Mouse (Mus musculus) kidney, postnatal 4 days (tissue): ENCODE data around the gene Clic1.
A peak's percentile ranks its signal among the peaks of the same experiment; 100 is the strongest.

Source experiments
- DNase-seq, 2 experiments: peaks; one replicate each; pipeline ENCODE4 v3.0.0; 2021; ENCODE audit warnings: mixed read lengths in 2 of 2

Clic1 gene

DNA sequence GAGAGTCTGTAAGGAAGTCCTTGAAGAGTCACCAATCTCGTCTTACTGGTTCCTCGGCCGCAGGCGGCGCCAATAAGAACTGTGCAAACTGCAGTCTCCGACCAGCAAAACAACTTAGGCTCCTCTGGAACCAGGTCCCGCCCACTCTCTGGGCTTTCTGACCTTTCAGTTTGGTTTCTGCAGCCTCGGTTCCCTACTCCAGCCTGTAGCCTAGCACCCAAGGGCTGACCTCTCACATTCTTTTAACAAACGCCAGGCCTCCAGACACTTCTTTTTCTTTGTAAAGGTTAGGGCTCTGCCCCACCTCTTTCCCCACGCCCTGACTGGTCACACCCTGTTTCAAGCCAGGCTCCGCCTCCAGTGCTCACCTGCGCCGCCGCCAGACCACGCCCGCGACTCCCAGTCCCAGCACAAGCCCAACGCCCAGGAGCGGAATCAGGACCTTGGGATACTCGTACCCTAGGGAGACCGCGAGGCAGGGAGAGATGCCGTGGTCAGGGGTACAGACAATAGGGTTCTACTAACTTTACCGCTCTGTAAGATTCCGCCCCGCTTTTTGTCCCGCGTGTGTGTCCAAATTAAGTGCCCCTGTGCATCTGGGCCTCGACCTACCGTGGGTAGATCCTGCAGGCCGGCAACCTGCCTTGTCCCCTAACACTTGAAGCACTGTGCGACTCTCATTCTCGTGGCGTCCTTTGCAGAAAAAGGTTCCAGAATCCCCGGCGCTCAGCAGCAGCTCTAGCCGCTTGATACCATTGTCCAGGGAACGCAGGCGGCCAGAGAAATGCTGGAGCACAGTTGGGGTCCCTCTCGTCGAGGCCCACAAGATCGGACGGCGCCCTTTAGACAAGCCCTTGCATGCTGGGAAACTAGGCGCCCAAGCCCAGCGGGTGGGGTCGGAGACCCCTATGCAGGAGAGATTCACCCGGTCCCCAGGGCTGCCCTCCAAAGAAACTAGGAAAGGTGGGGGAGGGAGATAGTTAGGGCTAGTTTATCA is 15.5 kb downstream of the Clic1 start, which contains the start of gene Ly6g6c:
Ly6g6c (plus strand) TSS at position 438 of the 997 bp plus-strand sequence.
- peak; percentile 77 to 87 for DNase-seq

DNA sequence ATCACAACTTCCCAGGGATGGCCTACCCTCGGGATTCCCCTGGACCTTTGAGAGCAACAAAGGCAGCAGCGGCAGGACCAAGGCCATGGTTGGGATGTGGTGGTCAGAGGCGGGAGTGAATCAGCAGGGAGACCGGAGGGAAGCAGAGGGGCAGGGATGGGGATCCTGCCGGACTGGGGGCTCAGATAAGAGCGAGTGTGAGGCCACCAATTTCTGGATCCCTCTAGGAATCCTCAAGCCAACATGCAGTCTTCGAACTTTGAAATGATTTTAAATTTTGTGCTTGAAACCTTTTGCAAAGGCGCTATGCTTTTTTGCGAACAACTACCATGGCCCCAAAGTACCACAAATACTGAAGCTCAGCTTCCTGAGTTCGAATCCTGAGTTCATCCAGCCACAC is 16.3 kb downstream of the Clic1 start, which contains the start of gene Mpig6b:
Mpig6b (minus strand) TSS at position 101 of the 400 bp plus-strand sequence.
- DNase-seq = no peak

DNA sequence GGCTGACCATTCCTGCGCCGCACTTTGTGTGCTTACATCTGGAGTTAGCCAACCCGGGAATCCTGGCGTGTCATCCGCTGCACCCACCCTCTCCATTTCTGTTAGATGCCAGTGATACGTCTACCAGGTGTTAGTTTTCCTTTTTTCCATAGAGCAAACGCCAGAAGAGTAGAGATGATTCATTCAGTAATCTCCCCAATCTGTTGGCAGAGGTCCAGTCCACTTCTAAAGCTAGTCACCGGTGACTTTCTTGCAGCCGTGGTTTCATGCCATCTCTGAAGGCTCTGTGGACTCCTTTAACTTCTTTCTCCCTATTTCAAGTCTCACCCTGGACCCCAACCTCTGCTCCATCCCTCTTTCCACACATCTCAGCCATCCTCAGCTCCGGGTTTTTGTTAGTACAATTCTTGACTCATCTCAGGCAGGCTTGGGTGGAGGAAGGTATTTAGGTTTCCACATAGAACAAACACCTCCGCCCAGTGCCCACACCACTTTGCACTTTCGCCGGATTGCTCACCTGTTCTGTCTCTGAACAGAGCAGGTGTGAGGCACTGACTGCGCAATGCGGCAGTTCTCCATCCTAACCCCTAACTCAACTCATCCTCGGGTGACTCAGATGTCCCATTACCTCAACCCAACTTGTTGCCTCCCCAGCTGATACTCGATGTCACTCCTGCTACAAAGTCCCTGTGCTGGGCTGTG is 18.6 kb downstream of the Clic1 start:
- no peak for DNase-seq

DNA sequence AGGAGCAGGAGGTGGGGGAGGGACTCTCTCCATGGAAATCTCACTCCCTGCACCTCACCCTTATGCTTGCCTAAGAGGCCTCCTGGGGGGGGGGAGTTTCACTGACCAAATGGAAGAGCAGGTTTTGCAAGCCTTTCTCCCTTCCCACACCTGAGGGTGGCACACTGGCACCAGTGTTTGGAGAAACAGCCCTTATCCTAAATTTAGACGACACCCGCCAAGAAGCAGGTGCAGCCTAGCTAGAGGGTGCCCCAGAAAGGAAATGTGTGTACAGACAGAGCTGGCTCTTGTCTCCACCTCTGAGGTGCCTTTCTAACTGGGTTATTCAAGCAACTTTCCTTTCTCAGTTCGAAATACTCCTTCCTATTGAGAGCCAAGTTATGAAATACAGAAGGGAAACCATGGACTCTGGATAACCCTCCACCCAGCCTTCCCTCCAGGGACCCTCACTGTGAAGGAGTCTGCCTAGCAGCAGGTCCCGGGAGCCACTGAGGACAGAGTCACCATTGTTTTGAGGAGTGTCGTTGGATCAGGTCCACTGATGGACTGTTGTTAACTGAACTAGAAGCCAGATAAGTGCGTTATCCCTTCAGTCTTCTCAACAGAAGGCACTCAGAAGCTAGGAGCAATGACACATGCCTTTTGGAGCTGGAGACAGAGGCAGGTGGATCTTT is 20.9 kb downstream of the Clic1 start:
- no peak for DNase-seq

DNA sequence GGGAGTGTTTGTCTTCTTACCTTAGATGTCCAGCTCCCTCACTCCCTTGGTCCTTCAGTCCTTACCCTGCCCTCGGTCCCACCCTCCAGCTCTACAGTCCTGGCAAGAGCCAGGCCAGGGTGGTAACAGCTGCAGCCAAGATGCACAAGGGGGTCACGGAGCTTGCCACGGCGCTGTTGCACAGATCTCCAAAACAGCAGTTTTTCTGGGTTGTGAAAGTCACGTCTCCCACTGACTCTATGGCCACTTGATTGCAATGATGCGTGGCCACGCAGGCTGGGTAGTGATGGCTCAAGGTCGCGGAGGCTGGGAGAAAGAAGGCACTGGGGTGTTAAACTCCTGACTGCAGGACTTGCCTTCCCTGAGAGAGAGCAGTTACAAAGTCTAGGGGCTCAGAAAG is 21.7 kb downstream of the Clic1 start:
- no peak for DNase-seq

DNA sequence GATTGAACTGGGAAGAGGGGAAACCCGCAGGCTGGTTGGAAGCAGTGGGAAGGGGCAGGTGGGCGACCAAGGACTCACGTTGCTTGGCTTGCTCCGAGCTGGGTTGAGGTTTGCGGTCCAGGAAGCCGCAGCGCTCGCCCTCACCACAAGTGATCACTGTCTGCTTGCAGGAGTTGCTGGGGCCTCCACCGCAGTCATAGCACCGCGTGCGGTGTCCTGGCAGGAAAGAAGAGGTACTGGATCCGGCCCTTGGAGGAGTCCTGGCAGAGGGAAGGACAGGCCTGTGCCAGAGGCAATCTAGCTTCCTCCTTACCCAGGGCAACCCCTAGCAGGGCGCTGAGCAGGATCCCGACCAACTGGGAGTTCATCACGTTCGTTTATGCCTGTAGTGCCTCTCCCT is 24.3 kb downstream of the Clic1 start:
- no peak for DNase-seq

DNA sequence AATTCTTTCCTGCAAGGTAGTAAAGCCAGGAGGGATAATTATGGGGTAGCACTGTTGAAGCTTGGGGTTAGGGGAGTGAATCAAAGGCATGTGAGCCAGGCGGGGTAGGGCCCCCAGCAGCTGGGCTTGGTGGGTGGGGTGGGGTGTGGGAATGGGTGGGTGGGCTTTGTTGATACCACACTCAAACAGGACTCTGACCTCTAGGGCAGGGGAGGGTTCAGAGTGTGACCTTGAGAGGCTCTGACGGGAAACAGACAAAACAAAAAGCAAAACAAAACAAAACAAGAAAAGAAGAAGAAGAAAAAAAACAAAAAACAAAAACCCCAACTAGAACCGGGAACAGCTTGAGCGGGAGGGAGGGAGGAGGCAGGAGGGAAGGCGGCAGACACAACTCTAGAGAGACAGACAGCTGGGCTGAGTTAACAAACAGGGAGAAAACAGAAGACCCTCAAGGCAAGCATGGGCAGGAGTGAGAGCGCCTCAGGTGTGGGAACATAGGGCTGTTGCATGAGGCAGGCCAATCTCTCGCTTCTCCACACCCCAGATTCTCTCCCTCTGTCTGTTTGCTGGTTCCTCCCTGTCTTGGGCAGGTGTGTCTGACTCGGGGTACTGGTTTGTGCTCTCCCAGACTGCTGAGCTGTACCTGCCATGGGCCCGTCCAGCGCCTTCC is 26.9 kb downstream of the Clic1 start, which contains the start of gene Ly6g6e:
Ly6g6e (plus strand) TSS at position 396 of the 670 bp plus-strand sequence.
- no peak for DNase-seq

DNA sequence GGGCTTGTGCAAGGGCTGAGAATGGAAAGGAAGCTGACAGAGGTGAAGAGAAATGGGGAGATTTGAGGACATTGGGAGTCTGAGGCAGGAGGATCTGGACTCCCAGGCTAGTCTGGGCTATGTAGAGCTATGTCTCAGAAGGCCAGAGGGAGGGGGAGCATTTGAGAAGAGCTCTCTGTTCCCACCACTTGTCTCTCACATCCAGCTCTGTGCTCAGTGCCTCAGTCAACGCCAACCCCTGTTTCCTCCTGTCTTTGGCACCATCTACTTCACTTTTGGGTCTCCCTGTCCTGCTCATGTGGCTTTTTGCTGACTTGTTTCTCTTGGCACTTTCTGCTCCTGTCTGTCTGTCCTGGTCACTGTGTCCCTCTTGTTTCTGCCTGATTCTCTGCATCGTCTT is 27.5 kb downstream of the Clic1 start:
- peak in 1 of 2 experiments; percentile 39 for DNase-seq

DNA sequence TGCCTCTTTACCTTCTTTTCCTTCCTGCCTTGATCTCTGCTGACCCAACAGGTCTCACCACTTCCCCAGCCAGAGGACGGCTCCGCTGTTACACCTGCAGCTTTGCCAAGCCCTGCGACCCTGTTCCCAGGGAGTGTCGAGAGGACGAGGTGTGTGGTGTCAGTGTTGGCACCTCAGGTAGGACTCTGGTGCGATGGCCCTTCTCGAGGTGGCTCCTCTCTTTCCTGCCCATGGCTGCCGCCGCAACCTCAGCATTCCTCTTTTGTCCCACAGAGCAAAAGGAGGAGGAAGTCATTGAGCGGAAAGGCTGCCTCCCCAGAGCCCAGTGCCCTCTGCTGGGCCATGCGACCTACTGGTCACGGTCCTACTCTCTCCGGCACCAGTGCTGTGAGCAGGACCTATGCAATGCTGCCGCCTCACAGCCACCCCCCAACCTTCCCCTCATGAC is 28.0 kb downstream of the Clic1 start, which contains the start of gene Ly6g6d:
Ly6g6d (minus strand) TSS at position 280 of the 448 bp plus-strand sequence.
- peak; percentile 76 to 86 for DNase-seq

DNA sequence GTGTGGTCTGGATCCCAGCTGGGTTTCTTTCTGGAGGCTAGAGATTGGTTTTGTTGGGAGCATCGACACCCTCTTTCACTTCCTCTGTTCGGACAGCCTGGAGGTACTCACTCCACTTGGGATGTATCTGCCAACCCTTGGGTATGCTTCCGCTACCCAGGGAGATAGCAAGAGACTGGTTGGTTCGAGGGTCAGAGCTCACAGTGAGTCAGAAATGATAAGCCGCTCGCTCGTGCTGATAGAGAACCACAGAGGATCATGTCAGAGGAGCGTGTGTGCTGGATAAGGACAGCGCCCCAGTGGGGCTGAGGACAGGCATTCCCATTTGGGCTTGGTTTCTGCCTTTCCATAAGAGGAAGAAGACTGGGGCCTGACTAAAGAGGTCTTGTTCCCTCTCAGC is 30.0 kb downstream of the Clic1 start:
- no peak for DNase-seq

DNA sequence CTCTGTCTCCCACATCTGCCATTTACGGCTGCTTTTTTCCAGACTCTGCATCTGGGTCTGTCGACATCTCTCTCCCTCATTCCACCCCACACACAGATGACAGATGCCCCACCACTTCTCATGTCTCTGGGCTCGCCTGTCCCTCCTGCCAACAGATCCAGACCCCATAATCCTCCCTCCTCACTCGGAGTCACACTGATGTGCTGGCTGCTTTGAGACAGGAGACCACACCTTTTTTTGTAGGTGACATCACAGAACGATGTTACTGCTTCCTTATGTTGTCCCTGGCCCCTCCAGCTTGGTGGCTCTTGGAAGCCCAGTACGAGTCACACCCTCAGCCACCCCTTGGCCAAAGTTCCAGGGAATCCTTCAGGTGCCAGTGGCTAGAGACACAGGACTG is 30.5 kb downstream of the Clic1 start:
- no peak for DNase-seq

DNA sequence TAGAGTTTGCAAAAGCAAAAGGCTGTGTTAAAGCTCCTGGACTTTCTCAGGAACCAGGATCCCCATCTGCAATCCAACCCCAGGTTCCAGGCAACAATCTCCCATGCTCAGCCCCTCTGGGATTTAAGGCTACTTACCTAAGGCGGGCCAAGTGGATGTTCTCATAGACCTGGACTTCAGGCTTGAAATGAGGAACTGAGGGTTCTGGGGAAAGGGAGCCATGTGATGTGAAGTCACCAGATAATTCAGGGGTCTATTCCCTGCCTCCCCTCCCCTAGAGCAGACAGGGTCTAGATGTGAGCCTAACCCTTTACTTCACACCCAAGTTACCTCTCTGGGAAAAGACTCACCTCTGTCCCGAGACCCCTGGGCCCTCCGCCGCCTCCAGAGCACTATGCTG is 30.9 kb downstream of the Clic1 start:
- no peak for DNase-seq

DNA sequence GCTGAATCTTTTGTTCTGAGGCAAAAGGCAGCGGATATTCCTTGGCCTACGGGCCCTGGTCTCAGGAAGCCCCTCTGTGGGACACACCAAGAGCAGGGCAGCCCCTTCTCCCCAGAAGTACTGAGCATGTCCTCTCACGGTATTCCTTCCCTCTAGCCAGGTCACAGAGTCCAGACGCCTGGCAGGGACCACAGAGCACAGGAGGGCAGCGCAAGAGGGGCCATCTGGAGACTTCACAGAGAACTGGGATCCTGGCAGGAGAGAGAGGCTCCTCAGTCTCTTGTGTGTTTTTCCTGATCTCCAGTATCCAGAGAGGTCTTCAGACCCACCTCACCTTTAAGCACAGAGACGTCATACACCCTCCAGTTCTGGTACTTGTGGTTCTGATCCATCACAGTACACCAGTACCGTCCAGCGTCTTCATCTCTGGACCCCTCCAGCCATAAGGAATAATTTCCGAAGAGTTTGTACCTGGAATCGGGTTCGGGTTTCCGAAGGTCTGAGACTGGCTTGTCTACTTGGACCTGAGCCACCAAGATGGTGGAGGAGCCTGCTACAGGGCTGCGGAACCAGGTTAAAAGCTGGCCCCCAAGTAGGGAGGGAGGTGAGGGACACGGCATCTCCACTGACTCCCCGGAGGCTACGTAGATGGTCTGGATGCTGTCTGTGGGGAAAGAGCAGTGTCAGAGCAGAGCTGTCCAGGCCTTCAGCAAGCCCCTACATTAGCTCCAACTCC is 33.2 kb downstream of the Clic1 start:
- no peak for DNase-seq

DNA sequence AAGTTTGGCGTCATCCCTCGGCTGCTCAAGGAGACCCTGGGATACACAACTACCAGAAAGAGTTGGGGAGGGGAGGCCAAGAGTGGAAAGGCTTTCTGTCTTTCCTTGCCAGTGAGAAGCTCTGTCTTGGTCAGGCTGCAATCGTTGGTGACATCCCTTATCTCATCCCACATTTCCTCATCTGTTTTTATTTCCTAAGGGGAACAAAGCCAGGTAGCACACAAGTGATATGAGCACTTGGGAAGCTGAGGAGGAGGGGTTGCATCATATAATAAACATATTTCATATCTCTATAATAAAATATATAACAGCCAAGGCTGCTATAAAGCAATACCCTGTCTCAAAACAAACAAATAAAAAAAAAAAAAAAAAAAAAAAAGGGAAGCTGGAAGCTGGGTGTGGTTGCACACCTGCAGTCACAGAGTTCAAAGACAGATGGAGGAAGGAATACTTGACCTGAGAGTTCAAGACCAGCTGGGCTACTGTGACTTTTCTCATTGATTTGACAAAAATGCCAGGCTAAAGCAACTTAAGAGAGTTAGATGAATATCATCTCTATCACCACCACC is 34.2 kb downstream of the Clic1 start:
- DNase-seq = no peak

DNA sequence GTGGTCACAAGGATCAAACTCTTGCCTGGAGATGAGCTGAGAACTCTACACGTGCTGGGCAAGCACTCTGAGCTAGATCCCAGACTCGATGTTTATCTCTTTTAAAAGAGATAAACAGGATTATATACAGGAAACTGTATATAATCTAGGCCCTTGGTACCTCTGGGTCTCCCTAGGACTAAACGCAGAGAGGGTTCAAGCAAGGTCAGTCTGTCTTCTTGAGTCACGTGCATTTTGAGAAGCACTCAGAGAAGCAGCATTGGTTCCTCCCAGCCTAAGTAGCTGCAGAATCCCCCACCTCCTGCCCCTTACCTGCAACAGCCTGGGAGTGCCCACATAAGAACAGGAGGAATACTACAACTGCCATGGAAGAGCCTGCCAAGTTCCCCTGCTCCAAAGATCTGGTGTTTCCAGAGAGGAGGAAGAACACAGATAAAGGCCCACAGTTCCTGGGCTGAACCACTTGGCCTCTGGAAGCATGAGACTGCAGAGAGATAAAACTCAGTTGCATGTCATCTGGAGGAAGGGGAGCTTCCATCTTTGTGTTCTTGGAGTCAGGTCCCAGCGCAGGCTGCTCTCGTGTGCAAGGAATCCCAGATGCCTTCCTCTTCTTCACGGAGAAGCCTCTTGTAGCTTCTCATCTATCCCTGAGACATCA is 35.6 kb downstream of the Clic1 start, which contains the start of gene Ly6g6f:
Ly6g6f (minus strand) TSS at position 403 of the 658 bp plus-strand sequence.
- no peak for DNase-seq

DNA sequence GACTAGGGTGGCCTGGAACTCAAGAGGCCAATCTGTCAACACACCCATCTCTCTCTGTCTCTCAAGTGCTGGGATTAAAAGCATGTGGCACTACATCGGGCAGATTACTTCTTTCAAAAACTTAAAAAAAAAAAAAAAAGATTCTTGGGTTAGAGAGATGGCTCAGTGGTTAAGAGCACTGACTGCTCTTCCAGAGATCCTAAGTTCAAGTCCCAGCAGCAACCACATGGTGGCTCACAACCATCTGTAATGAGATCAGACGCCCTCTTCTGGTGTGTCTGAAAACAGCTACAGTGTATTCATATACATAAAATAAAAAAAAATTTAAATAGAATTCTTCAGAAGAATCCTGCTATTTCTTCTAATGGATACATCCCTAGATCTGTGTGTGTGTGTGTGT is 38.4 kb downstream of the Clic1 start:
- no peak for DNase-seq

DNA sequence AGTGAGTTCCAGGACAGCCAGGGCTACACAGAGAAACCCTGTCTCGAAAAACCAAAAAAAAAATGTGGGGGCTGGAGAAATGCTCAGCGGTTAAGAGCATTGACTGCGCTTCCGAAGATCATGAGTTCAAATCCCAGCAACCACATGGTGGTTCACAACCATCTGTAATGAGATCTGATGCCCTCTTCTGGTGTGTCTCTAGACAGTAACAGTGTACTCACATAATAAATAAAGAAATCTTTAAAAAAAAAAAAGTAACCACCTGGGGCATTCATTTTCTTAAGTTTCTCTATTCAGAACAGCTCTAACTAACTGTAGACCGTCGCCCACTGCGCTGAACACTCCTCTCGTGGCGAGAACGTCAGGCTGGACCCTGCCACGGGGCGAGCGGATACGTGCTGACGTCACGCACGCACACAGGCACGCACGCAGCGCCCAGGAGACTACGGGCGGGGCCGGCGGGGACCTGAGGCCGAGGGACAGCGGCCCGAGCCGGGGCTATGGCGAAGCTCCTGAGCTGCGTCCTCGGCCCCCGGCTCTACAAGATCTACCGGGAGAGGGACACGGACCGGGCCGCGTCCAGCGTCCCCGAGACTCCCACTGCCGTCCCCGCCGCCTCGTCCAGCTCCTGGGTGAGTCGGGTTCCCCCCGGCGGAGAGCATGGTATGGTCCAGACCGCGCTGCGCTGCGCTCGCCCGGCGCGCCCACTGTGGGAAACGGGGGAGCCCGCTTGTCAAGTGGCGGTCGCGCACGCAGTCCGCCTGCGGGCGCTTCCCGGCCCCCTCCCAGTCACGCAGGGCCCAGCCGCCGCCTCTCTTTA is 39.3 kb downstream of the Clic1 start, which contains the start of gene Abhd16a:
Abhd16a (plus strand) TSS at position 439 of the 820 bp plus-strand sequence.
- DNase-seq = peak; percentile 96 to 98

DNA sequence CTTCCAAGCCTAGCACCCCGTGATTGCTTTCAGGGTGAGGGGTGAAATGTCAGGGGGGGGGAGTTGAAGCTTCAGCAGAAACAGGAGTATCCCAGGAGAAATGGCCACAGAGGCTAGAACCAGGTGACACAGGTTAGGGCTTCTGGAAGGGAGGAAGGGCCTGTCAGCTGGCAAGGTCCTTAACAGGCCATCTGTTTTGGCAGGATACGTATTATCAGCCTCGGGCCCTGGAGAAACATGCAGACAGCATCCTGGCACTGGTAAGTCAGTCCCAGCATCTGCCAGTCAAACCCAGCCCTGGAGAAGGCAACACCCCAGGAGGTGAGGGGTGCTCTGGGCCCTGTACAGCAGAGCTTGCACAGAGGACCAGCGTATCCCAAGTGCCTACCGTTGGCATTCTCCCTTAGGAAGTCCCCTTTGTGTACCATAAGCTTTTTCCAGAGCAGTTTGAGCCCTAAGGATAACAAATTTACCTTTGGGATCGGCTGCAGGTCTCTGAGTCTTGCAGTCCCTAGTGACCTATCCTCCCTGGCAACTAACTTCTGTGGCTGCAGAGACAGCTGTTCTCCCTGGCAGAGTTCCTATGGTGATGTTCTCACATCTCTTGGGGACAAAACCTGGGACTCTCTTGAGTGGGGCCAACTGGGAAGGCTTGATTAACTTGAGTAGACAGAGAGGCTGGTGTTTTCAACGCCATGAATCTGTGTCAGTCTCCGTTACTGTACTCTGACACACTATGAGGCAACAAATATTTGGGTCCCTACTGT is 40.6 kb downstream of the Clic1 start:
- DNase-seq = no peak
